Mouse (Mus musculus): Measurements from ENCODE around the gene Bpifa1.

- TF ChIP-seq CEBPB (IDR thresholded peaks at IDR 0.05; ENCODE audit: insufficient read depth, poor library complexity, severe bottlenecking): no peak
- no peak for TF ChIP-seq MAX (IDR thresholded peaks at IDR 0.05; ENCODE audit: low read depth)
- TF ChIP-seq TCF12 (IDR thresholded peaks at IDR 0.05; ENCODE audit: insufficient read depth, poor library complexity, severe bottlenecking): no peak
- TF ChIP-seq POLR2A (IDR thresholded peaks at IDR 0.05; ENCODE audit: insufficient read length, low read depth): no peak
- no peak for TF ChIP-seq E2F4 (IDR thresholded peaks at IDR 0.05; ENCODE audit: insufficient read depth)
- no peak for TF ChIP-seq USF1 (IDR thresholded peaks at IDR 0.05; ENCODE audit: low read depth)
- no peak for TF ChIP-seq TCF3 (IDR thresholded peaks at IDR 0.05; ENCODE audit: insufficient read length, low read depth)
Measured at GRCm38 (mm10) chr2:154147496-154147895, 4.8 kb downstream of the Bpifa1 start.

Measured in myocyte (in vitro differentiated cells).